Mouse (Mus musculus): ENCODE results near the gene Kcnab2.

Kcnab2 gene

DNA sequence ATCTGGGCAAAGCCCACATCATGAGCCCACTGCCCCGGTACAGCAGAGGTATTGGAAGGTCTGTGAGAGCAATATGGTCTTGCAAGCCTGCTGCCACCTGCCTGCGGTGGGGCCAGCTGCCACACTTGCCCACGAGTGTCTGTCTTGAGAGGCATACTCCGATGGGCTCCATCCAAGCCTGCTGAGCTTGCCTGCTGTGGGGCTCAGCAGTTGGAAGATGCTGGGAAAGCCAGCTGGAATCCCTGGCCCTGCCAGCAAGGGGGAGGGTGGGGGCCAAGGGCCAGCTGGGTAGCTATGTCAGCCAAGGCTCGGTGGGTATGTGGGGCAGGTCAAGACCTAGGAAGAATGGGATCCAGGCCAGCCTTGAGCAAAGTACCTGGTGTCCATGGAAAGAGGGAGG, 85.5 kb downstream of the Kcnab2 start:
- no peak for DNase-seq (ENCODE audit: low read depth)

DNA sequence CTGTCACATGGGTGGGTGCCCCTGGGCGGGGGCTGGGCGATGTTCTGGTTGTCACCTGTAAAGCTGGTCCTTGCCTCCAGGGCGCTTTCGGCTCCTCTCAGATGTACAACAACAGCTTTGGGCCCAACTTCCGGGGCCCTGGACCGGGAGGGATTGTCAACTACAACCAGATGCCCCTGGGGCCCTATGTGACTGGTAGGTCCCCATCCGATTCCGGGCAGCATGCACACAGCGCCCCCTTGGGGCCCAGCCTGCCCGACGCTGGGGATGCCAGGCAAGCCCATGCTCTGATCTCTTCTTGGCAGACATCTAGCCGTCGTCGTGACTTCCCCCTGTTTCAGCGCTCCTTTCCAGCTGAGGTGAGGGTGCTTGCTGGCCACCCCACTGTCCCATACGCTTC, 92.0 kb downstream of the Kcnab2 start:
- peak; percentile 39 for DNase-seq (ENCODE audit: low read depth)

- no peak for DNase-seq (ENCODE audit: low read depth)
Measured at GRCm38 (mm10) chr4:152382528-152383252, 95.0 kb downstream of the Kcnab2 start.

GRCm38 (mm10) chr4:152365228-152365627, 112.4 kb downstream of the Kcnab2 start:
- DNase-seq (ENCODE audit: low read depth) = no peak

- DNase-seq (ENCODE audit: low read depth) = no peak
Measured at GRCm38 (mm10) chr4:152362180-152362579, 115.5 kb downstream of the Kcnab2 start.

DNA sequence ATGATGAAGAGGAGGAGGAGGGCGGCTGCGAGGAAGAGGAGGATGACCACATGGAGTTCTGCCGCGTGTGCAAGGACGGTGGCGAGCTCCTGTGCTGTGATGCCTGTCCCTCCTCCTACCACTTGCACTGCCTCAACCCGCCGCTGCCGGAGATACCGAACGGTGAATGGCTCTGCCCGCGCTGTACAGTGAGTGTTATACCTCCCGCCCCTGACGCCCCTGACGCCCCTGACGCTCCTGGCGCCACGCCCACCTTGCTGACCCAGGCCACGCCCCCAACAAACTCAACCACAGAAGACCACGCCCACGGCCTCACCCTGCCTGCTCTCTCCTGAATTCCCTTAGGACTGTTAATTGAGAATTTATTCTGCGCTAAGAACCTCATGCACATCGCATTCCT, 116.8 kb downstream of the Kcnab2 start:
- no peak for DNase-seq (ENCODE audit: low read depth)

GRCm38 (mm10) chr4:152359700-152360099, 118.0 kb downstream of the Kcnab2 start:
- no peak for DNase-seq (ENCODE audit: low read depth)

- DNase-seq (ENCODE audit: low read depth) = no peak
Measured at GRCm38 (mm10) chr4:152355672-152356071, 122.0 kb downstream of the Kcnab2 start.

DNA sequence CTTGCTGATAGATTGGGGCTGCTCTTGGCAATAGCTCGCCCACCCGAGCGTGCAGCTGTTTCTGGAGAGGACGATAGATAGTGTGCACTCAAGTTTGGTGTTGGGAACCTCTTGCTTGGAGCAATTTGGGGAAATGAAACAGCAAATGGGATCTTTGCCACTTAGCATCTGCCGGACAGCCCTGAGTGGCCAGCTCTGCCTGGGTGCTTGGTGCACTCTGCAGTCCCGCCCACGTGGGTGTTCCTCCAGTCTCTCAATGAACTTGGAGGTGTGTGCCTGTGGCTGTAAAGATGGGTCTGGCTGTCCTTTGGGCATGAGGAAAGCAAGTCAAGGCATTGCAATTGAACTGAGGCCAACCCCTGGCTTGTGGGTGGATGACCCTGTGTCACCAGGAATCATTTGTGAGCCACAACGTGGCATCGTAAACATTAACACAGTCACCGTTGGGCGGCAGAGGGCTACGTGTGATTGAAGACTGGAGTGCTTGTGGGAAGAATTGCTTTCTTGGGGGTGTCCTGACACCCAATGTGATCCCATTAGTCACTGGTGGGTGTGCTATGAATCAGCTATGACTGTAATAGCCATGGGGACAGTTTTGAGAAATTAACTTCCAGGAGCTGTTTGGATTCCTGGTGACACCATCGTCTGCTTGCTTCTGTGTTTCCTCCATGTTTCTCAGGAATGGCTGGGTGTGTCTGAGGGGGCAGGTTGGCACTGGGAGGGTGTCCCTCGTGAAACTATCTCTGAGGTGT, 123.6 kb downstream of the Kcnab2 start:
- DNase-seq (ENCODE audit: low read depth) = no peak

DNA sequence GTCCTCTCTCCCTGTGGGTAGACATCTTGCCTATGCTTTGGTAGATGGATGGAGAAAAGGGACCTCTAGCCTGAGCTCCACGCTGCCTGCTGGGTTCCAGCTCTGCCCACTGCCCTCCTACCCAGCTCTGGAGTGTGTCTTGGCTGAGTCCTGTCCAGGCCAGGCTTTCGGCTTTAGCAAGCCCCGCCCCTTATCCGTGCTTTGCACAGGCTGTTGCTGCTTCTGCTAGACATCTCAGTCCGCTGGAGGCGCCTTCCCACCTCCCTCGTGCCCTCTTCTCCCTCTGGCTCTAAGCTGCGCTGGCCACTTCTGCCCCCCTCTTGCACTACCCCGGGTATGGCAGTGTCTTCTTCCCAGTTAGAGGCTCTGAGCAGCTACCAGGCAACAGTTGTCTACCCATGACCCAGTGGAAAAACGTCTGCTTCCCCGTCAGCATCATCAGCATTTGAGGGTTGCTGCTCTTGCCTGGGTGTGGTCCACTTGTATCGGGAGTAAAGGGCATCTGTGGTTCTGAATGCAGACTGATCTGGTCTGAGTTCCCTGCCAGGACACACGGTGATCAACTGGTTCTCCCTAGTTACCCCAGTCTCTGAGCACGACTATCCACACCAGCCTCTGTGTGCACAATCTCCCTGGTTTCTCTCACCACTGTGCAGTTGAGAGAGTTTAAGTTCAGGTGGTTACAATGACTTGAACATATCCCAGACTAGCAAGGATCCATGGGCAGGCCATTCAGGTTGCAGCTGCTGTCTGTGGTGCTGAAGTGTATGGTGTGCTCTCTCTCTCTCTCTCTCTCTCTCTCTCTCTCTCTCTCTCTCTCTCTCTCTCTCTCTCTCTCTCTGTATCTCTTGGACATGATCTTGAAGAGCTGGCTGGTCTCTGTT, 126.0 kb downstream of the Kcnab2 start:
- DNase-seq (ENCODE audit: low read depth) = no peak

GRCm38 (mm10) chr4:152350722-152351421, 126.8 kb downstream of the Kcnab2 start:
- DNase-seq (ENCODE audit: low read depth) = no peak

- DNase-seq (ENCODE audit: low read depth) = no peak
Measured at GRCm38 (mm10) chr4:152349837-152350381, 127.8 kb downstream of the Kcnab2 start.

DNA sequence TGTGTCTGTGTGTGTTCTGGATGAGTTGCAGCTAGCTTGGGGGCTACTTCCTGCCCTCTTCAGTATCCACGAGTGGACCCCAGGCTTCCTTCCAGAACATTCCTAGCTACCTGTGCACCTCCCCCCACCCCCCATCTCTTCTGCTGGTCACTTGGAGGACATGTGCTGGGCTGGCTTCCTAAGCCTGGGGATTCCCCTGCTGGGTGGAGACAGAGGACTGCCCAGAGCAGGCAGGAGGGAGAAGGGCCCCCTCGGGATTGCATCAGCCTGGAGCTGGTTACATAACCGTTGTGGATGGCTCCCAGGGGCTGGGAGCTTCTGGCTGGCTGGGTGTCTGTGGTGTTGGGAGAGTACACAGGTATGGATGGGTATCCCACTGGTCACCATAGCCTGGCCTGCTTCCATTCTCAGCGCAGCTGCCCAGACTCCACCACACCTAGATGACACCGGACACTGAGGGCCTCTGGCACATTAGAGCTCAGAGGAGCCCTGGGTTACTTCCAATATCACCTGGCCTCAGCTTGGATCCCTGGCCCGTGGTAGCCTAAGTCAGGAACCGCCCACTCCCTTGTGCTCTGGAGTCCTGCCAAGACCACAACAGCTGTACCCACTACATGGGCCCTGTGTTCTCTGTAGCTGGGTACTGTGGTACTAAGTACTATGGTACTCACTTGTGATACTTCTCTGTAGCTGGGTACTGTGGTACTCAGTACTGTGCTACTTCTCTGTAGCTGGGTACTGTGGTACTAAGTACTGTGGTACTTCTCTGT, 132.4 kb downstream of the Kcnab2 start:
- DNase-seq (ENCODE audit: low read depth) = no peak

GRCm38 (mm10) chr4:152344651-152345050, 133.0 kb downstream of the Kcnab2 start:
- DNase-seq (ENCODE audit: low read depth) = no peak

DNA sequence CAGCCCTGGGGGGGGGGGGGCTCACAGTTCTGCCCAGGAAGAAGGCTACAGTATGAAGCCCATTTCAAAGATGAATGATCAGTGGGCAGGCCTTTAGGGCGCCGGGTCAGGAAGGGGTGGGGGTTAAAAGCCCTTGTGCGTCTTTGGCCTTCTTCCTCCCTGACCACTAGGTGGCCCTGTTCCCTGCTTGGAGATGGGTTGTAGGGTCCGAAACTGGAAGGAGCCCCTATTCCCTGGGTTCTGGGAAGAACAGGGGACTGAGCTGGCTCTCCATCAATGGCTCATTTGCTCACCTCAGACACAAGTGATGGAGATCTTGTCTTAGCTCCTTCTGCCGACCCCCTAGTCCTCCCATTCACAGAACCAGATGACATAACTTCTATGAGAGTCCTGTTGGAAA, 134.4 kb downstream of the Kcnab2 start:
- DNase-seq (ENCODE audit: low read depth) = no peak

Data from naive thymus-derived CD4-positive, alpha-beta T cell, adult 2 months (primary cell).